Mouse (Mus musculus): ENCODE measurements around the gene Tifa. TPM values are rescaled to one million over a fixed set of nuclear protein-coding genes. Genes with fewer than 3 reads are reported as not detected.

Tifa gene
- total and polyA plus RNA-seq, 2 experiments from 2014 or later, result 2.7 to 4.2 TPM

DNA sequence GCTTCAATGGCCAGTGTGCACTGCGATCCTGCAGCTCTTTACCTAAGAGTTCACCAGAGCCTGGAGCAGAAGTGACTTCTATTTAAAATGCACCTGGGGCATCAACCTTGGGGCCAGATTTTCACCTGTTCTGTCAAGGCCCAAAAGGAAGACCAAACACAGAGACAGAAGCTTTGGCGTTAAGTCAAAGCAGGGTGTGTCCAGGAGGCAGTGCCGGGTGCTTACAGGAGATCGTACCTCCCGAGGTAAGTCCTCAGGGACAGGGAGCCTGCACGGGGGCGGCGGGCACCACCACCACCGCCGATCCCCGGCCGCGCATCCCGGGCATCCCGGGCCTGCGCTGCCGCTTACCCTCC, 47.2 kb downstream of the Tifa start:
- DNase-seq (peak; percentile 48), ATAC-seq (no peak)
- H3K4me2 ChIP-seq (ENCODE audit: low read depth), result peak overlapping the region; percentile 71
- H3K27ac ChIP-seq (ENCODE audit: low read depth, low read length), result peak overlapping the region; percentile 89
- H3K9me3 ChIP-seq (ENCODE audit: low read length), result no peaks in the 10 kb centered on the region
- H3K36me3 ChIP-seq (ENCODE audit: insufficient read depth), result no peaks in the 10 kb centered on the region
- peak overlapping the region; percentile 91 for H3K9ac ChIP-seq
- H3K4me3 ChIP-seq (ENCODE audit: low read depth, low read length), result peak overlapping the region; percentile 97
- no peaks in the 10 kb centered on the region for H3K27me3 ChIP-seq (ENCODE audit: insufficient read depth, low read length)
- WGBS, result under 1% methylated on average over 17 of the region's 17 CpGs
- no peak for TF ChIP-seq CTCF (IDR thresholded peaks at IDR 0.05; ENCODE audit: low read depth)
- H3K4me1 ChIP-seq (ENCODE audit: insufficient read depth), result no peaks in the 10 kb centered on the region

- ATAC-seq (peak; percentile 99), DNase-seq (peak; percentile 98)
- Histone ChIP-seq H3K4me1 (ENCODE audit: insufficient read depth) (no peaks in the 10 kb centered on the region), H3K4me3 (ENCODE audit: low read depth, low read length) (peak within 1 kb of the TSS; percentile 97), H3K27ac (ENCODE audit: low read depth, low read length) (peak within 1 kb of the TSS; percentile 89), H3K9ac (peak within 1 kb of the TSS; percentile 91), H3K36me3 (ENCODE audit: insufficient read depth) (no peaks in the 10 kb centered on the region), H3K27me3 (ENCODE audit: insufficient read depth, low read length) (no peaks in the 10 kb centered on the region), H3K4me2 (ENCODE audit: low read depth) (peak within 1 kb of the TSS; percentile 71), H3K9me3 (ENCODE audit: low read length) (no peaks in the 10 kb centered on the region)
- WGBS, result 3% methylated on average over 69 of the region's 89 CpGs
- peak; percentile 87 for TF ChIP-seq CTCF (IDR thresholded peaks at IDR 0.05; ENCODE audit: low read depth)
Measured at GRCm38 (mm10) chr3:127837154-127837865, 47.7 kb downstream of the Tifa start, which contains the start of gene Ap1ar. Ap1ar (minus strand) TSS chr3:127837523.

DNA sequence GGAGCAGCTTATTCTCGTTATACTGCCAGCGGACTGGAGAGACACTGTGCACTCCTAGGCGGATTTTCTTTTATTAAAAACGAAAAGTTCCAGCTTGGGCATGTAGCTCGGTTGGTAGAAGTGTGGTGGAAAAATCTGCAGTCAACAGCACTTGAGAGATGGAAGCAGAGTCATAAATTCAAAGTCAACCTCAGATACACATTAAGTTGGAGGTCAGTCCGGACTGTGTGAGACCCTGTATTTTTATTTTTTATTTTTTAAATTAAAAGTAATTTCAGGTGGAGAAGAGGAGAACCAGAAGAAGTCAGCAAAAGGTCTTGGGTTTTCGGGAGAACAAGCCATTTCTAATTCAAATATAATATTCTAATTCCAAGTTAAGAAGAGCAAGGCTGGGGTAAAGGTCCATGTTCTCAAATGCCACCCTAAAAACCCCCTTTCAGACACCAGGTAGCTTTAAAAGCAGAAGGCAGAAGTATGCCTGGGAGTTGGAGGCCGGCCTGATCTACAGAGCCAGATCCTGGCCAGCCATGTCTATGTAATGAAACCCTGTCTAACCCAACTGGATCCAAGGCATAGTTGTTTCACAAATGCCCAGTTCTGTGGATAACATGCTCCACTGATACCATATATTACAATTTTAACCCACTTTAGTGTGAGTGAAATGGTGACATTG, 48.5 kb downstream of the Tifa start:
- peak overlapping the region; percentile 97 for H3K4me3 ChIP-seq (ENCODE audit: low read depth, low read length)
- H3K9me3 ChIP-seq (ENCODE audit: low read length), result no peaks in the 10 kb centered on the region
- no peaks in the 10 kb centered on the region for H3K36me3 ChIP-seq (ENCODE audit: insufficient read depth)
- H3K4me1 ChIP-seq (ENCODE audit: insufficient read depth), result no peaks in the 10 kb centered on the region
- ATAC-seq (no peak; the same call in 1 of the 2 replicates), DNase-seq (no peak)
- H3K4me2 ChIP-seq (ENCODE audit: low read depth), result peak overlapping the region; percentile 65
- H3K9ac ChIP-seq, result peak overlapping the region; percentile 91
- no peaks in the 10 kb centered on the region for H3K27me3 ChIP-seq (ENCODE audit: insufficient read depth, low read length)
- H3K27ac ChIP-seq (ENCODE audit: low read depth, low read length), result peak overlapping the region; percentile 89
- 31% methylated on average over 8 of the region's 8 CpGs for WGBS
- no peak for TF ChIP-seq CTCF (IDR thresholded peaks at IDR 0.05; ENCODE audit: low read depth)

GRCm38 (mm10) chr3:127841926-127842325, 52.3 kb downstream of the Tifa start:
- Histone ChIP-seq H3K27me3 (ENCODE audit: insufficient read depth, low read length) (no peaks in the 10 kb centered on the region), H3K9me3 (ENCODE audit: low read length) (no peaks in the 10 kb centered on the region), H3K9ac (no peak overlapping the region), H3K4me1 (ENCODE audit: insufficient read depth) (no peaks in the 10 kb centered on the region), H3K36me3 (ENCODE audit: insufficient read depth) (no peaks in the 10 kb centered on the region), H3K27ac (ENCODE audit: low read depth, low read length) (no peak overlapping the region), H3K4me2 (ENCODE audit: low read depth) (no peak overlapping the region), H3K4me3 (ENCODE audit: low read depth, low read length) (no peak overlapping the region)
- WGBS, result 24% methylated on average over 8 of the region's 8 CpGs
- ATAC-seq (no peak), DNase-seq (peak; percentile 35)
- no peak for TF ChIP-seq CTCF (IDR thresholded peaks at IDR 0.05; ENCODE audit: low read depth)

GRCm38 (mm10) chr3:127843324-127843940, 53.8 kb downstream of the Tifa start:
- no peak overlapping the region for H3K4me3 ChIP-seq (ENCODE audit: low read depth, low read length)
- WGBS, result 93% methylated on average over 2 of the region's 2 CpGs
- no peak overlapping the region for H3K9ac ChIP-seq
- no peaks in the 10 kb centered on the region for H3K27me3 ChIP-seq (ENCODE audit: insufficient read depth, low read length)
- H3K4me1 ChIP-seq (ENCODE audit: insufficient read depth), result no peaks in the 10 kb centered on the region
- no peaks in the 10 kb centered on the region for H3K36me3 ChIP-seq (ENCODE audit: insufficient read depth)
- H3K27ac ChIP-seq (ENCODE audit: low read depth, low read length), result no peak overlapping the region
- no peaks in the 10 kb centered on the region for H3K9me3 ChIP-seq (ENCODE audit: low read length)
- no peak overlapping the region for H3K4me2 ChIP-seq (ENCODE audit: low read depth)
- DNase-seq (no peak), ATAC-seq (no peak)
- no peak for TF ChIP-seq CTCF (IDR thresholded peaks at IDR 0.05; ENCODE audit: low read depth)

- Histone ChIP-seq H3K4me1 (ENCODE audit: insufficient read depth) (no peaks in the 10 kb centered on the region), H3K9ac (no peak overlapping the region), H3K4me3 (ENCODE audit: low read depth, low read length) (no peak overlapping the region), H3K4me2 (ENCODE audit: low read depth) (no peak overlapping the region), H3K9me3 (ENCODE audit: low read length) (no peaks in the 10 kb centered on the region), H3K36me3 (ENCODE audit: insufficient read depth) (no peaks in the 10 kb centered on the region), H3K27ac (ENCODE audit: low read depth, low read length) (no peak overlapping the region), H3K27me3 (ENCODE audit: insufficient read depth, low read length) (no peaks in the 10 kb centered on the region)
- WGBS, result 85% methylated on average over 5 of the region's 5 CpGs
- DNase-seq (no peak), ATAC-seq (no peak)
- no peak for TF ChIP-seq CTCF (IDR thresholded peaks at IDR 0.05; ENCODE audit: low read depth)
Measured at GRCm38 (mm10) chr3:127843941-127844327, 54.3 kb downstream of the Tifa start.
